Mouse (Mus musculus) cerebellum, postnatal 25 days (tissue): ENCODE measurements around the gene Hsh2d.
A peak's percentile ranks its signal among the peaks of the same experiment; 100 is the strongest.

Source experiments
- DNase-seq, 2 experiments: peaks; one replicate each; pipeline ENCODE4 v3.0.0; 2021; ENCODE audit warnings: mixed read lengths in 2 of 2

Hsh2d gene

GRCm38 (mm10) chr8:72189417-72190214 lies at the start of gene Hsh2d:
TSS of gene Hsh2d (plus strand) at chr8:72189638.
- DNase-seq, result no peak

- no peak for DNase-seq
Measured at GRCm38 (mm10) chr8:72143256-72143824, 46.1 kb upstream of the Hsh2d start.

- no peak for DNase-seq
Measured at GRCm38 (mm10) chr8:72144345-72144975, 45.0 kb upstream of the Hsh2d start.

GRCm38 (mm10) chr8:72145511-72145910 lies 43.9 kb upstream of the Hsh2d start:
- DNase-seq, result no peak

- DNase-seq, result no peak
Measured at GRCm38 (mm10) chr8:72146056-72146455, 43.4 kb upstream of the Hsh2d start.

- DNase-seq, result no peak
Measured at GRCm38 (mm10) chr8:72146556-72146955, 42.9 kb upstream of the Hsh2d start.

- DNase-seq, result no peak
Measured at GRCm38 (mm10) chr8:72147266-72147665, 42.2 kb upstream of the Hsh2d start.

GRCm38 (mm10) chr8:72149056-72149455 lies 40.4 kb upstream of the Hsh2d start:
- DNase-seq, result no peak

GRCm38 (mm10) chr8:72151418-72152078 lies 37.9 kb upstream of the Hsh2d start:
- DNase-seq, result no peak

- no peak for DNase-seq
Measured at GRCm38 (mm10) chr8:72153382-72153781, 36.1 kb upstream of the Hsh2d start.

GRCm38 (mm10) chr8:72158096-72158495 lies 31.3 kb upstream of the Hsh2d start:
- no peak for DNase-seq

GRCm38 (mm10) chr8:72158726-72159125 lies 30.7 kb upstream of the Hsh2d start:
- DNase-seq, result no peak

GRCm38 (mm10) chr8:72160007-72160406 lies 29.4 kb upstream of the Hsh2d start:
- DNase-seq, result no peak

GRCm38 (mm10) chr8:72160707-72161697 lies 28.4 kb upstream of the Hsh2d start, which contains the start of gene Rab8a:
TSS of gene Rab8a (plus strand) at chr8:72161200.
- peak; percentile 100 for DNase-seq

GRCm38 (mm10) chr8:72162821-72163220 lies 26.6 kb upstream of the Hsh2d start:
- DNase-seq, result no peak

- no peak for DNase-seq
Measured at GRCm38 (mm10) chr8:72169098-72169668, 20.3 kb upstream of the Hsh2d start.

- DNase-seq, result no peak
Measured at GRCm38 (mm10) chr8:72169681-72170249, 19.7 kb upstream of the Hsh2d start.

GRCm38 (mm10) chr8:72177346-72177925 lies 12.0 kb upstream of the Hsh2d start:
- peak; percentile 75 to 85 for DNase-seq

GRCm38 (mm10) chr8:72183554-72184202 lies 5.8 kb upstream of the Hsh2d start:
- no peak for DNase-seq

GRCm38 (mm10) chr8:72187793-72188331 lies 1.6 kb upstream of the Hsh2d start:
- no peak for DNase-seq
